Mouse (Mus musculus): ENCODE results near the gene Zcchc24. TPM values are rescaled to one million over a fixed set of nuclear protein-coding genes. Genes with fewer than 3 reads are reported as not detected.

The Zcchc24 gene
- polyA plus RNA-seq, 1 experiment from 2014 or later: 10.3 TPM

GRCm38 (mm10) chr14:25666668-25667376 lies 102.0 kb downstream of the Zcchc24 start:
- 86% methylated on average over 2 of the region's 2 CpGs for WGBS
- H3K4me3 ChIP-seq (ENCODE audit: low read depth, low read length): no peak overlapping the region
- no peak overlapping the region for H3K4me2 ChIP-seq (replicated peaks; ENCODE audit: low read depth)
- no peak overlapping the region for H3K27ac ChIP-seq (ENCODE audit: low read depth, low read length)
- no peaks in the 10 kb centered on the region for H3K4me1 ChIP-seq (replicated peaks; ENCODE audit: control insufficient read depth, insufficient read depth, low read length)
- H3K9ac ChIP-seq (ENCODE audit: low read depth, low read length): no peak overlapping the region
- H3K36me3 ChIP-seq (ENCODE audit: control insufficient read depth, insufficient read depth): peaks cover 41% of the 10 kb centered on the region
- no peaks in the 10 kb centered on the region for H3K9me3 ChIP-seq (ENCODE audit: control insufficient read depth)
- TF ChIP-seq CTCF (IDR thresholded peaks at IDR 0.05; ENCODE audit: low read depth): peak; percentile 76
- ATAC-seq: no peak
- H3K27me3 ChIP-seq (replicated peaks; ENCODE audit: control insufficient read depth, insufficient read depth, low read length): no peaks in the 10 kb centered on the region

GRCm38 (mm10) chr14:25665314-25665970 lies 103.4 kb downstream of the Zcchc24 start:
- 79% methylated on average over 19 of the region's 19 CpGs for WGBS
- no peak for TF ChIP-seq CTCF (IDR thresholded peaks at IDR 0.05; ENCODE audit: low read depth)
- Histone ChIP-seq H3K4me2 (replicated peaks; ENCODE audit: low read depth) (no peak overlapping the region), H3K4me1 (replicated peaks; ENCODE audit: control insufficient read depth, insufficient read depth, low read length) (no peaks in the 10 kb centered on the region), H3K9ac (ENCODE audit: low read depth, low read length) (no peak overlapping the region), H3K4me3 (ENCODE audit: low read depth, low read length) (no peak overlapping the region), H3K9me3 (ENCODE audit: control insufficient read depth) (no peaks in the 10 kb centered on the region), H3K27me3 (replicated peaks; ENCODE audit: control insufficient read depth, insufficient read depth, low read length) (no peaks in the 10 kb centered on the region), H3K27ac (ENCODE audit: low read depth, low read length) (no peak overlapping the region; the same call in 1 of the 2 replicates), H3K36me3 (ENCODE audit: control insufficient read depth, insufficient read depth) (peaks cover 54% of the 10 kb centered on the region)
- ATAC-seq: no peak

GRCm38 (mm10) chr14:25664310-25664695 lies 104.5 kb downstream of the Zcchc24 start:
- H3K9me3 ChIP-seq (ENCODE audit: control insufficient read depth): no peaks in the 10 kb centered on the region
- WGBS: 82% methylated on average over 7 of the region's 7 CpGs
- no peak overlapping the region for H3K9ac ChIP-seq (ENCODE audit: low read depth, low read length)
- H3K4me3 ChIP-seq (ENCODE audit: low read depth, low read length): no peak overlapping the region
- H3K4me1 ChIP-seq (replicated peaks; ENCODE audit: control insufficient read depth, insufficient read depth, low read length): no peaks in the 10 kb centered on the region
- ATAC-seq: no peak
- peaks cover 66% of the 10 kb centered on the region for H3K36me3 ChIP-seq (ENCODE audit: control insufficient read depth, insufficient read depth)
- no peak overlapping the region for H3K27ac ChIP-seq (ENCODE audit: low read depth, low read length)
- H3K27me3 ChIP-seq (replicated peaks; ENCODE audit: control insufficient read depth, insufficient read depth, low read length): no peaks in the 10 kb centered on the region
- H3K4me2 ChIP-seq (replicated peaks; ENCODE audit: low read depth): no peak overlapping the region
- no peak for TF ChIP-seq CTCF (IDR thresholded peaks at IDR 0.05; ENCODE audit: low read depth)

GRCm38 (mm10) chr14:25663649-25664309 lies 105.1 kb downstream of the Zcchc24 start:
- Histone ChIP-seq H3K4me2 (replicated peaks; ENCODE audit: low read depth) (no peak overlapping the region), H3K4me1 (replicated peaks; ENCODE audit: control insufficient read depth, insufficient read depth, low read length) (no peaks in the 10 kb centered on the region), H3K9ac (ENCODE audit: low read depth, low read length) (no peak overlapping the region), H3K27ac (ENCODE audit: low read depth, low read length) (no peak overlapping the region), H3K4me3 (ENCODE audit: low read depth, low read length) (no peak overlapping the region), H3K36me3 (ENCODE audit: control insufficient read depth, insufficient read depth) (peaks cover 69% of the 10 kb centered on the region), H3K9me3 (ENCODE audit: control insufficient read depth) (no peaks in the 10 kb centered on the region), H3K27me3 (replicated peaks; ENCODE audit: control insufficient read depth, insufficient read depth, low read length) (no peaks in the 10 kb centered on the region)
- TF ChIP-seq CTCF (IDR thresholded peaks at IDR 0.05; ENCODE audit: low read depth): no peak
- no peak for ATAC-seq
- WGBS: 79% methylated on average over 7 of the region's 7 CpGs

Other genes starting within 250 kb of the Zcchc24 start
- gene Ppif, start 74.9 kb downstream of the Zcchc24 start, polyA plus RNA-seq (2015; fragmentation: Nextera tagmentation; extraction: Ambion mirVana): 73.8 and 80.0 TPM in 2 replicates
- gene Anxa11, start 73.1 kb upstream of the Zcchc24 start, polyA plus RNA-seq (2015; fragmentation: Nextera tagmentation; extraction: Ambion mirVana): 82.3 and 86.7 TPM in 2 replicates
- 0.46 and 1.3 TPM in 2 replicates for gene Plac9a, start 134.1 kb upstream of the Zcchc24 start, polyA plus RNA-seq (2015; fragmentation: Nextera tagmentation; extraction: Ambion mirVana)
- gene Tmem254a, start 158.6 kb upstream of the Zcchc24 start, polyA plus RNA-seq (2015; fragmentation: Nextera tagmentation; extraction: Ambion mirVana): 4.7 and 5.0 TPM in 2 replicates
- 0.24 TPM in 1 of 2 replicates, not detected in the other for gene Cphx1, start 169.3 kb upstream of the Zcchc24 start, polyA plus RNA-seq (2015; fragmentation: Nextera tagmentation; extraction: Ambion mirVana)
- gene Duxbl1, start 209.5 kb upstream of the Zcchc24 start, polyA plus RNA-seq (2015; fragmentation: Nextera tagmentation; extraction: Ambion mirVana): 0.10 and 0.64 TPM in 2 replicates